Mouse (Mus musculus) limb, embryonic 10.5 days (tissue): ENCODE measurements at regions not wholly inside any gene's neighbourhood (a gene's known extent, or its start where the extent isn't known, plus 50 kb on each side); places are given as distances from the start of the nearest gene placed in this dataset.
"Not testable (repeated sequence)": the region's sequence is repeated elsewhere in the genome, so short reads cannot be mapped to it uniquely, and the experiment has no call there.

Experiments
- DNase-seq: peaks from one replicate; pipeline ENCODE4 v3.0.0-alpha.2; 2017; ENCODE audit warnings: low spot score
- H3K27ac ChIP-seq: fragments of 300-500 bp; sonication (generic); 2 replicates; pipeline ENCODE4 v1.5.1; 2016; ENCODE audit warnings: mild to moderate bottlenecking
- H3K27me3 ChIP-seq: fragments of 300-500 bp; sonication (generic); 2 replicates; pipeline ENCODE4 v1.6.1; 2016; ENCODE audit warnings: low read depth, mild to moderate bottlenecking; ENCODE audit not compliant: poor library complexity, severe bottlenecking
- H3K36me3 ChIP-seq: fragments of 300-500 bp; sonication (generic); 2 replicates; pipeline ENCODE4 v1.6.1; 2016; ENCODE audit warnings: mild to moderate bottlenecking, moderate library complexity
- H3K4me1 ChIP-seq: fragments of 300-500 bp; sonication (generic); 2 replicates; pipeline ENCODE4 v1.6.1; 2016
- H3K4me3 ChIP-seq: fragments of 300-500 bp; sonication (generic); 2 replicates; pipeline ENCODE4 v1.5.1; 2016; ENCODE audit warnings: mild to moderate bottlenecking, moderate library complexity
- H3K9me3 ChIP-seq: fragments of 300-500 bp; sonication (generic); replicated peaks from 2 replicates; pipeline ENCODE4 v1.6.1; 2016; ENCODE audit warnings: mild to moderate bottlenecking
- WGBS: fragments of 180-500 bp; shearing (Covaris S2); methylation state at CpG from one replicate; pipeline ENCODE4 v1.1.7; 2016; 5-methylcytosine and 5-hydroxymethylcytosine counted together

- no peaks in the 10 kb centered on the region for H3K36me3 ChIP-seq
- 38% methylated on average over 13 of the region's 13 CpGs for WGBS
- peaks cover 31% of the 10 kb centered on the region; the same call in 1 of the 2 replicates for H3K4me1 ChIP-seq
- H3K9me3 ChIP-seq: no peaks in the 10 kb centered on the region
- DNase-seq: no peak
- H3K27me3 ChIP-seq: peaks cover 37% of the 10 kb centered on the region
- no peak overlapping the region for H3K27ac ChIP-seq
- H3K4me3 ChIP-seq: peak overlapping the region; percentile 44
Observed at GRCm38 (mm10) chr8:78064161-78064560, 148.9 kb upstream of the Ttc29 start.

GRCm38 (mm10) chr8:78065890-78066493 lies 147.1 kb upstream of the Ttc29 start:
- peak; percentile 44 for DNase-seq
- Histone ChIP-seq H3K36me3 (no peaks in the 10 kb centered on the region), H3K27ac (peak overlapping the region; percentile 25; the same call in 1 of the 2 replicates), H3K4me3 (no peak overlapping the region), H3K4me1 (peaks cover 31% of the 10 kb centered on the region; the same call in 1 of the 2 replicates), H3K27me3 (peaks cover 37% of the 10 kb centered on the region), H3K9me3 (no peaks in the 10 kb centered on the region)
- 27% methylated on average over 10 of the region's 10 CpGs for WGBS

GRCm38 (mm10) chr8:78068087-78068910 lies 144.8 kb upstream of the Ttc29 start:
- Histone ChIP-seq H3K36me3 (no peaks in the 10 kb centered on the region), H3K27ac (no peak overlapping the region), H3K4me3 (no peak overlapping the region), H3K27me3 (peaks cover 37% of the 10 kb centered on the region), H3K9me3 (no peaks in the 10 kb centered on the region), H3K4me1 (peaks cover 28% of the 10 kb centered on the region; the same call in 1 of the 2 replicates)
- 19% methylated on average over 13 of the region's 13 CpGs for WGBS
- peak; percentile 26 for DNase-seq

GRCm38 (mm10) chr8:78073821-78074220 lies 139.3 kb upstream of the Ttc29 start:
- no peak for DNase-seq
- H3K9me3 ChIP-seq: no peaks in the 10 kb centered on the region
- H3K27ac ChIP-seq: no peak overlapping the region
- no peaks in the 10 kb centered on the region for H3K36me3 ChIP-seq
- H3K4me1 ChIP-seq: peaks cover 11% of the 10 kb centered on the region; the same call in 1 of the 2 replicates
- 83% methylated on average over 7 of the region's 7 CpGs for WGBS
- 0 out of 2 replicates have a peak, but pooled peaks cover 3% of the 10 kb centered on the region for H3K27me3 ChIP-seq
- no peak overlapping the region for H3K4me3 ChIP-seq

GRCm38 (mm10) chr8:78077122-78077521 lies 136.0 kb upstream of the Ttc29 start:
- peaks cover 8% of the 10 kb centered on the region; the same call in 1 of the 2 replicates for H3K4me1 ChIP-seq
- DNase-seq: no peak
- WGBS: 60% methylated on average over 4 of the region's 4 CpGs
- no peaks in the 10 kb centered on the region for H3K36me3 ChIP-seq
- no peak overlapping the region for H3K27ac ChIP-seq
- H3K4me3 ChIP-seq: no peak overlapping the region
- H3K27me3 ChIP-seq: no peaks in the 10 kb centered on the region
- H3K9me3 ChIP-seq: no peaks in the 10 kb centered on the region

- not testable (repeated sequence) for H3K9me3 ChIP-seq, DNase-seq, H3K4me3 ChIP-seq, H3K27me3 ChIP-seq, H3K36me3 ChIP-seq, H3K4me1 ChIP-seq, H3K27ac ChIP-seq
- WGBS: 57% methylated on average over 7 of the region's 7 CpGs
Observed at GRCm38 (mm10) chr8:78081395-78081794, 131.7 kb upstream of the Ttc29 start.

- Histone ChIP-seq H3K4me3 (no peak overlapping the region), H3K4me1 (no peaks in the 10 kb centered on the region), H3K9me3 (no peaks in the 10 kb centered on the region), H3K27ac (no peak overlapping the region), H3K36me3 (no peaks in the 10 kb centered on the region), H3K27me3 (no peaks in the 10 kb centered on the region)
- WGBS: 80% methylated on average over 2 of the region's 2 CpGs
- no peak for DNase-seq
Observed at GRCm38 (mm10) chr8:78083012-78083411, 130.1 kb upstream of the Ttc29 start.

GRCm38 (mm10) chr8:78086361-78086760 lies 126.7 kb upstream of the Ttc29 start:
- Histone ChIP-seq H3K36me3 (no peaks in the 10 kb centered on the region), H3K4me3 (no peak overlapping the region), H3K27ac (no peak overlapping the region), H3K27me3 (no peaks in the 10 kb centered on the region), H3K9me3 (no peaks in the 10 kb centered on the region), H3K4me1 (no peaks in the 10 kb centered on the region)
- WGBS: 94% methylated on average over 3 of the region's 3 CpGs
- DNase-seq: no peak

- H3K9me3 ChIP-seq: no peaks in the 10 kb centered on the region
- no peak overlapping the region for H3K27ac ChIP-seq
- 87% methylated on average over 9 of the region's 9 CpGs for WGBS
- no peak overlapping the region for H3K4me3 ChIP-seq
- peaks cover 5% of the 10 kb centered on the region; the same call in 1 of the 2 replicates for H3K27me3 ChIP-seq
- H3K36me3 ChIP-seq: no peaks in the 10 kb centered on the region
- no peak for DNase-seq
- H3K4me1 ChIP-seq: peaks cover 15% of the 10 kb centered on the region; the same call in 1 of the 2 replicates
Observed at GRCm38 (mm10) chr8:78090382-78091122, 122.5 kb upstream of the Ttc29 start.

- DNase-seq: no peak
- Histone ChIP-seq H3K27me3 (peaks cover 13% of the 10 kb centered on the region; the same call in 1 of the 2 replicates), H3K36me3 (no peaks in the 10 kb centered on the region), H3K4me3 (no peak overlapping the region), H3K4me1 (peaks cover 15% of the 10 kb centered on the region; the same call in 1 of the 2 replicates), H3K9me3 (no peaks in the 10 kb centered on the region), H3K27ac (no peak overlapping the region)
- WGBS: 72% methylated on average over 5 of the region's 5 CpGs
Observed at GRCm38 (mm10) chr8:78096383-78096782, 116.7 kb upstream of the Ttc29 start.

GRCm38 (mm10) chr8:78098191-78098745 lies 114.8 kb upstream of the Ttc29 start:
- H3K27ac ChIP-seq: no peak overlapping the region

GRCm38 (mm10) chr8:78099091-78099490 lies 114.0 kb upstream of the Ttc29 start:
- no peak overlapping the region for H3K4me3 ChIP-seq
- peaks cover 13% of the 10 kb centered on the region; the same call in 1 of the 2 replicates for H3K27me3 ChIP-seq
- WGBS: 87% methylated on average over 3 of the region's 3 CpGs
- H3K4me1 ChIP-seq: peaks cover 10% of the 10 kb centered on the region
- no peaks in the 10 kb centered on the region for H3K36me3 ChIP-seq
- no peaks in the 10 kb centered on the region for H3K9me3 ChIP-seq
- DNase-seq: no peak
- H3K27ac ChIP-seq: no peak overlapping the region

More at GRCm38 (mm10) chr8:78098191-78098745, 114.8 kb upstream of the Ttc29 start:
- peaks cover 13% of the 10 kb centered on the region; the same call in 1 of the 2 replicates for H3K27me3 ChIP-seq
- H3K4me1 ChIP-seq: peaks cover 17% of the 10 kb centered on the region
- H3K4me3 ChIP-seq: no peak overlapping the region
- H3K36me3 ChIP-seq: no peaks in the 10 kb centered on the region
- 43% methylated on average over 6 of the region's 6 CpGs for WGBS
- DNase-seq: no peak
- no peaks in the 10 kb centered on the region for H3K9me3 ChIP-seq
